Comparison of ENCODE assay signal across 12 mouse cellular contexts in the genomic region with DNA sequence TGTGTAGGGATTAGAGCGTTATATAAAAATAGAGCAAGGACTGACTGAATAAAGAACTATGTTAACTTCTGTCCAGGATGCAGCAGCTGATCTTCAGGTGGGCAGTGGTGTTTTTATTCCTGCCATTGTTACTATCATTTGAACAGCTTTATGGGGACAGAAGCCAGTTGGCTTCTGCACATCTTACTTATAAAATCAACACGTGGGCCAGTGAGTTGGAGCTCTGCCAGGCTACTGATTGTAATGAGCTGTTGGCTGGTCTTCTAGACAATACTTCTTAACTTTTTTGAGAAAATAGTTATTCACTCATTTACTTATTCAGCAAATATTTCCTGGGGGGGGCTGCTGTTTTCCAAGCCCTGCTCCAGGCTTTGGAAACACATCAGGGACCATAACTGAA.
DNase-seq lines count a peak whose midpoint lies in the region; ATAC-seq and TF ChIP-seq lines count a peak whose summit lies in the region.
"Had no signal": no experiment of that assay in that cellular context is flagged by ENCODE, and none has a peak within 500 bp of the region (broad histone marks: within the 10 kb centered on the region; RNA-seq: fewer than 3 reads in every experiment).

No protein-coding gene starts in this region.

- H3K36me3 ChIP-seq in forebrain, embryonic 14.5 days (ENCODE audit: control insufficient read depth, insufficient read depth, low read length): no peaks in the 10 kb centered on the region
- no peaks in the 10 kb centered on the region for H3K36me3 ChIP-seq in forebrain, embryonic 16.5 days (ENCODE audit: control insufficient read depth, insufficient read depth)
- no peaks in the 10 kb centered on the region for H3K36me3 ChIP-seq in myocyte (ENCODE audit: control insufficient read depth, insufficient read depth)

- TF ChIP-seq POLR2A in myocyte (IDR thresholded peaks at IDR 0.05; ENCODE audit: insufficient read length, low read depth): no peak

- ATAC-seq in forebrain, embryonic 14.5 days: no peak
- ATAC-seq in forebrain, embryonic 16.5 days: no peak

- DNase-seq in forebrain, embryonic 14.5 days (ENCODE audit: low spot score): peak; percentile 39
- peak; percentile 55 for DNase-seq in layer of hippocampus, adult 11-12 months (ENCODE audit: low spot score)
- DNase-seq in layer of hippocampus, postnatal 10 days (ENCODE audit: low spot score in 2 of 2): no peak
- DNase-seq in lung, postnatal 10 days: peak; percentile 56
- no peak for DNase-seq in lung, adult 18-20 months
- no peak for DNase-seq in cerebellum, postnatal 36 days
- DNase-seq: cerebellum, adult 8-10 months; thymus, postnatal 14 days had no signal

- no peak overlapping the region for H3K27ac ChIP-seq in forebrain, embryonic 14.5 days (ENCODE audit: low read depth, low read length)
- H3K27ac ChIP-seq in forebrain, embryonic 16.5 days (ENCODE audit: low read length): no peak overlapping the region
- H3K27ac ChIP-seq: forebrain, embryonic 10.5 days; kidney, postnatal 0 days had no signal

- 0 out of 2 replicates have a peak, but pooled peaks cover 12% of the 10 kb centered on the region for H3K27me3 ChIP-seq in forebrain, embryonic 14.5 days (replicated peaks; ENCODE audit: control insufficient read depth, insufficient read depth, low read length)
- peaks cover 2% of the 10 kb centered on the region; the same call in 1 of the 2 replicates for H3K27me3 ChIP-seq in forebrain, embryonic 16.5 days (replicated peaks; ENCODE audit: control insufficient read depth, insufficient read depth, low read length)
- H3K27me3 ChIP-seq in myocyte (ENCODE audit: control insufficient read depth, insufficient read depth, insufficient read length): no peaks in the 10 kb centered on the region

- no peaks in the 10 kb centered on the region for H3K79me2 ChIP-seq in myocyte (ENCODE audit: control insufficient read depth, insufficient read depth)

- WGBS in forebrain, embryonic 14.5 days: 59% methylated on average over 2 of the region's 2 CpGs
- WGBS in forebrain, embryonic 16.5 days: 51% methylated on average over 2 of the region's 2 CpGs

- no peak overlapping the region for H3ac ChIP-seq in myocyte (ENCODE audit: control insufficient read depth, insufficient read length)

- H3K4me2 ChIP-seq in forebrain, embryonic 14.5 days (ENCODE audit: low read length): no peak overlapping the region
- no peak overlapping the region for H3K4me2 ChIP-seq in forebrain, embryonic 16.5 days (ENCODE audit: low read length)
- no peak overlapping the region for H3K4me2 ChIP-seq in myocyte (ENCODE audit: low read depth)

- no peak overlapping the region for H3K4me3 ChIP-seq in forebrain, embryonic 14.5 days (ENCODE audit: low read depth, low read length)
- H3K4me3 ChIP-seq in forebrain, embryonic 16.5 days (replicated peaks; ENCODE audit: low read length): no peak overlapping the region
- no peak overlapping the region for H3K4me3 ChIP-seq in myocyte
- H3K4me3 ChIP-seq: forebrain, embryonic 10.5 days had no signal

- H3K4me1 ChIP-seq in forebrain, embryonic 14.5 days (ENCODE audit: control insufficient read depth, insufficient read depth, low read length): peaks cover 14% of the 10 kb centered on the region; the same call in 1 of the 2 replicates
- peaks cover 18% of the 10 kb centered on the region for H3K4me1 ChIP-seq in forebrain, embryonic 16.5 days (replicated peaks; ENCODE audit: control insufficient read depth, insufficient read depth, low read length)

- H3K9me3 ChIP-seq in forebrain, embryonic 14.5 days (replicated peaks; ENCODE audit: control insufficient read depth, low read length): no peaks in the 10 kb centered on the region
- H3K9me3 ChIP-seq in forebrain, embryonic 16.5 days (ENCODE audit: control insufficient read depth, low read length): no peaks in the 10 kb centered on the region

- no peak overlapping the region for H3K9ac ChIP-seq in forebrain, embryonic 14.5 days (ENCODE audit: low read length)
- no peak overlapping the region for H3K9ac ChIP-seq in forebrain, embryonic 16.5 days (replicated peaks; ENCODE audit: low read depth, low read length)

TF ChIP-seq in myocyte, 11 proteins besides CTCF, POLR2A, EP300 and RAD21:
- TF ChIP-seq MYOD1 (IDR thresholded peaks at IDR 0.05; ENCODE audit: control insufficient read depth in 1 of 3, insufficient read length in 2 of 3, low read depth in 2 of 3): peak in 2 of 3 experiments; percentile 11 to 20
- no peak for TF ChIP-seq TCF12 (IDR thresholded peaks at IDR 0.05; ENCODE audit: insufficient read depth, poor library complexity, severe bottlenecking)
- no peak for TF ChIP-seq MAX (IDR thresholded peaks at IDR 0.05; ENCODE audit: low read depth)

Comparison
In these comparisons a context has a peak if more than half of its experiments do, and no peak if none do; other contexts are left out.
1. DNase-seq: peak in forebrain, embryonic 14.5 days (single experiment), layer of hippocampus, adult 11-12 months (single experiment) and lung, postnatal 10 days (single experiment); none in layer of hippocampus, postnatal 10 days (0 of 2), lung, adult 18-20 months (0 of 2) and cerebellum, postnatal 36 days (0 of 2).